Mouse (Mus musculus) embryonic facial prominence, embryonic 13.5 days (tissue): ENCODE data around the gene Degs2. TPM values are rescaled to one million over a fixed set of nuclear protein-coding genes. Genes with fewer than 3 reads are reported as not detected.
A peak's percentile ranks its signal among the peaks of the same experiment; 100 is the strongest.

Experiments used
- ATAC-seq: fragments of 200-750 bp; cut with Nextera tagmentation; 2 replicates; pipeline ENCODE4 v1.8.0; 2017; ENCODE audit warnings: low read depth; ENCODE audit not compliant: insufficient number of reproducible peaks, insufficient read depth, low FRiP score, low TSS enrichment
- H3K27ac ChIP-seq: fragments of 300-500 bp; sonication (generic); 2 replicates; pipeline ENCODE4 v1.5.1; 2015; ENCODE audit warnings: moderate library complexity, mild to moderate bottlenecking, inconsistent platforms
- H3K27me3 ChIP-seq: fragments of 300-500 bp; sonication (generic); 2 replicates; pipeline ENCODE4 v1.6.1; 2015; ENCODE audit warnings: mild to moderate bottlenecking, inconsistent platforms
- H3K36me3 ChIP-seq: fragments of 300-500 bp; sonication (generic); 2 replicates; pipeline ENCODE4 v1.6.1; 2015; ENCODE audit warnings: mild to moderate bottlenecking, inconsistent platforms
- H3K4me1 ChIP-seq: fragments of 300-500 bp; sonication (generic); 2 replicates; pipeline ENCODE4 v1.6.1; 2015; ENCODE audit warnings: inconsistent platforms
- H3K4me2 ChIP-seq: fragments of 300-500 bp; sonication (generic); 2 replicates; pipeline ENCODE4 v1.6.1; 2015; ENCODE audit warnings: moderate library complexity, mild to moderate bottlenecking, inconsistent platforms
- H3K4me3 ChIP-seq: fragments of 300-500 bp; sonication (generic); 2 replicates; pipeline ENCODE4 v1.5.1; 2015; ENCODE audit warnings: mild to moderate bottlenecking, inconsistent platforms
- H3K9ac ChIP-seq: fragments of 300-500 bp; sonication (generic); 2 replicates; pipeline ENCODE4 v1.6.1; 2015; ENCODE audit warnings: mild to moderate bottlenecking, inconsistent platforms
- H3K9me3 ChIP-seq: fragments of 300-500 bp; sonication (generic); 2 replicates; pipeline ENCODE4 v1.6.1; 2016; ENCODE audit warnings: inconsistent platforms
- WGBS: fragments of 180-500 bp; shearing (Covaris S2); methylation state at CpG from one replicate; pipeline ENCODE4 v1.1.7; 2015; ENCODE audit warnings: mixed read lengths; 5-methylcytosine and 5-hydroxymethylcytosine counted together
- polyA plus RNA-seq: library from polyadenylated mRNA; unstranded; fragments of >200 nt; fragmentation: Nextera tagmentation; extraction: Ambion mirVana; gene quantifications from 2 replicates; pipeline ENCODE4 v1.2.1, GENCODE M21; 2015

Gene Degs2
- 2.4 and 3.0 TPM in 2 replicates for polyA plus RNA-seq

GRCm38 (mm10) chr12:108702185-108702584, at the start of gene Degs2:
TSS of gene Degs2 (minus strand) at chr12:108702315.
- peaks cover 56% of the 10 kb centered on the region for H3K27me3 ChIP-seq
- whole genome bisulfite sequencing = 2% methylated on average over 32 of the region's 32 CpGs
- peaks cover 27% of the 10 kb centered on the region for H3K4me1 ChIP-seq
- H3K9ac ChIP-seq = peak within 1 kb of the TSS; percentile 40; the same call in 1 of the 2 replicates
- peak within 1 kb of the TSS; percentile 38 for H3K4me3 ChIP-seq
- ATAC-seq = no peak
- peak within 1 kb of the TSS; percentile 67 for H3K4me2 ChIP-seq
- no peak within 1 kb of the TSS for H3K27ac ChIP-seq
- H3K36me3 ChIP-seq = no peaks in the 10 kb centered on the region
- H3K9me3 ChIP-seq = no peaks in the 10 kb centered on the region

- H3K4me2 ChIP-seq = no peak overlapping the region
- ATAC-seq = no peak
- H3K36me3 ChIP-seq = no peaks in the 10 kb centered on the region
- H3K9me3 ChIP-seq = 0 out of 2 replicates have a peak, but pooled peaks cover 4% of the 10 kb centered on the region
- H3K4me3 ChIP-seq = no peak overlapping the region
- H3K27ac ChIP-seq = no peak overlapping the region
- no peaks in the 10 kb centered on the region for H3K27me3 ChIP-seq
- WGBS = 50% methylated on average over 9 of the region's 9 CpGs
- H3K9ac ChIP-seq = no peak overlapping the region
- no peaks in the 10 kb centered on the region for H3K4me1 ChIP-seq
Measured at GRCm38 (mm10) chr12:108751790-108752189, 49.7 kb upstream of the Degs2 start.

- H3K36me3 ChIP-seq = no peaks in the 10 kb centered on the region
- WGBS = 49% methylated on average over 3 of the region's 3 CpGs
- H3K9me3 ChIP-seq = 0 out of 2 replicates have a peak, but pooled peaks cover 4% of the 10 kb centered on the region
- H3K4me3 ChIP-seq = no peak overlapping the region
- H3K27ac ChIP-seq = no peak overlapping the region
- no peak for ATAC-seq
- no peak overlapping the region for H3K4me2 ChIP-seq
- H3K27me3 ChIP-seq = no peaks in the 10 kb centered on the region
- H3K4me1 ChIP-seq = no peaks in the 10 kb centered on the region
- H3K9ac ChIP-seq = no peak overlapping the region
Measured at GRCm38 (mm10) chr12:108750226-108750625, 48.1 kb upstream of the Degs2 start.

- H3K4me3 ChIP-seq = no peak overlapping the region
- no peaks in the 10 kb centered on the region for H3K36me3 ChIP-seq
- no peak overlapping the region for H3K27ac ChIP-seq
- H3K27me3 ChIP-seq = no peaks in the 10 kb centered on the region
- H3K4me2 ChIP-seq = no peak overlapping the region
- H3K4me1 ChIP-seq = no peaks in the 10 kb centered on the region
- H3K9me3 ChIP-seq = 0 out of 2 replicates have a peak, but pooled peaks cover 4% of the 10 kb centered on the region
- H3K9ac ChIP-seq = no peak overlapping the region
- 78% methylated on average over 9 of the region's 9 CpGs for WGBS
- no peak for ATAC-seq
Measured at GRCm38 (mm10) chr12:108749454-108749853, 47.3 kb upstream of the Degs2 start.

GRCm38 (mm10) chr12:108749019-108749418, 46.9 kb upstream of the Degs2 start:
- 0 out of 2 replicates have a peak, but pooled peaks cover 4% of the 10 kb centered on the region for H3K9me3 ChIP-seq
- WGBS = 59% methylated on average over 6 of the region's 6 CpGs
- no peaks in the 10 kb centered on the region for H3K4me1 ChIP-seq
- H3K36me3 ChIP-seq = no peaks in the 10 kb centered on the region
- H3K27ac ChIP-seq = no peak overlapping the region
- ATAC-seq = no peak
- H3K9ac ChIP-seq = no peak overlapping the region
- no peaks in the 10 kb centered on the region for H3K27me3 ChIP-seq
- H3K4me2 ChIP-seq = no peak overlapping the region
- no peak overlapping the region for H3K4me3 ChIP-seq

GRCm38 (mm10) chr12:108745990-108746389, 43.9 kb upstream of the Degs2 start:
- H3K9me3 ChIP-seq = 0 out of 2 replicates have a peak, but pooled peaks cover 4% of the 10 kb centered on the region
- H3K27ac ChIP-seq = no peak overlapping the region
- H3K4me3 ChIP-seq = no peak overlapping the region
- no peak overlapping the region for H3K9ac ChIP-seq
- H3K36me3 ChIP-seq = no peaks in the 10 kb centered on the region
- H3K27me3 ChIP-seq = no peaks in the 10 kb centered on the region
- H3K4me1 ChIP-seq = no peaks in the 10 kb centered on the region
- no peak for ATAC-seq
- no peak overlapping the region for H3K4me2 ChIP-seq

GRCm38 (mm10) chr12:108742241-108742640, 40.1 kb upstream of the Degs2 start:
- Histone ChIP-seq H3K4me1 (no peaks in the 10 kb centered on the region), H3K27me3 (no peaks in the 10 kb centered on the region), H3K9ac (no peak overlapping the region), H3K9me3 (0 out of 2 replicates have a peak, but pooled peaks cover 1% of the 10 kb centered on the region), H3K4me2 (no peak overlapping the region), H3K27ac (no peak overlapping the region), H3K36me3 (no peaks in the 10 kb centered on the region), H3K4me3 (no peak overlapping the region)
- WGBS = 83% methylated on average over 4 of the region's 4 CpGs
- no peak for ATAC-seq

- Histone ChIP-seq H3K4me1 (no peaks in the 10 kb centered on the region), H3K4me2 (no peak overlapping the region), H3K9ac (no peak overlapping the region), H3K4me3 (no peak overlapping the region), H3K27ac (no peak overlapping the region), H3K9me3 (no peaks in the 10 kb centered on the region), H3K36me3 (no peaks in the 10 kb centered on the region), H3K27me3 (no peaks in the 10 kb centered on the region)
- WGBS = 85% methylated on average over 2 of the region's 2 CpGs
- no peak for ATAC-seq
Measured at GRCm38 (mm10) chr12:108741472-108741871, 39.4 kb upstream of the Degs2 start.

- Histone ChIP-seq H3K27ac (no peak overlapping the region), H3K4me3 (no peak overlapping the region), H3K4me2 (no peak overlapping the region), H3K4me1 (no peaks in the 10 kb centered on the region), H3K9ac (no peak overlapping the region), H3K9me3 (no peaks in the 10 kb centered on the region), H3K27me3 (no peaks in the 10 kb centered on the region), H3K36me3 (no peaks in the 10 kb centered on the region)
- ATAC-seq = no peak
- WGBS = 93% methylated on average over 12 of the region's 12 CpGs
Measured at GRCm38 (mm10) chr12:108738745-108739144, 36.6 kb upstream of the Degs2 start.

GRCm38 (mm10) chr12:108737838-108738237, 35.7 kb upstream of the Degs2 start:
- no peak for ATAC-seq
- Histone ChIP-seq H3K4me1 (no peaks in the 10 kb centered on the region), H3K4me2 (no peak overlapping the region), H3K27ac (no peak overlapping the region), H3K36me3 (no peaks in the 10 kb centered on the region), H3K9me3 (no peaks in the 10 kb centered on the region), H3K9ac (no peak overlapping the region), H3K27me3 (no peaks in the 10 kb centered on the region), H3K4me3 (no peak overlapping the region)
- WGBS = 87% methylated on average over 7 of the region's 7 CpGs

GRCm38 (mm10) chr12:108734386-108734785, 32.3 kb upstream of the Degs2 start:
- Histone ChIP-seq H3K9ac (no peak overlapping the region), H3K27ac (no peak overlapping the region), H3K4me1 (no peaks in the 10 kb centered on the region), H3K4me3 (no peak overlapping the region), H3K4me2 (no peak overlapping the region), H3K36me3 (no peaks in the 10 kb centered on the region), H3K27me3 (no peaks in the 10 kb centered on the region), H3K9me3 (no peaks in the 10 kb centered on the region)
- WGBS = 93% methylated on average over 2 of the region's 2 CpGs
- no peak for ATAC-seq

- no peaks in the 10 kb centered on the region for H3K27me3 ChIP-seq
- no peaks in the 10 kb centered on the region for H3K36me3 ChIP-seq
- no peak overlapping the region for H3K27ac ChIP-seq
- WGBS = 82% methylated on average over 3 of the region's 3 CpGs
- no peaks in the 10 kb centered on the region for H3K4me1 ChIP-seq
- H3K9ac ChIP-seq = no peak overlapping the region
- H3K4me3 ChIP-seq = no peak overlapping the region
- no peak overlapping the region for H3K4me2 ChIP-seq
- H3K9me3 ChIP-seq = no peaks in the 10 kb centered on the region
- no peak for ATAC-seq
Measured at GRCm38 (mm10) chr12:108723841-108724240, 21.7 kb upstream of the Degs2 start.
